Mouse (Mus musculus): ENCODE data around the gene Borcs6. TPM values are rescaled to one million over a fixed set of nuclear protein-coding genes. Genes with fewer than 3 reads are reported as not detected.

The Borcs6 gene
- polyA plus RNA-seq, 1 experiment from 2014 or later = 20.5 TPM

- Histone ChIP-seq H3K9me3 (no peaks in the 10 kb centered on the region), H3K4me2 (no peak overlapping the region), H3K36me3 (replicated peaks) (peaks cover 45% of the 10 kb centered on the region; the same call in 1 of the 2 replicates), H3K9ac (no peak overlapping the region), H3K4me3 (no peak overlapping the region), H3K27me3 (replicated peaks) (no peaks in the 10 kb centered on the region), H3K4me1 (peaks cover 29% of the 10 kb centered on the region), H3K27ac (no peak overlapping the region)
- ATAC-seq (replicated peaks) = no peak
- 94% methylated on average over 14 of the region's 14 CpGs for WGBS
Measured at GRCm38 (mm10) chr11:69103121-69103520, 43.6 kb downstream of the Borcs6 start.

- ATAC-seq (replicated peaks) = no peak
Measured at GRCm38 (mm10) chr11:69103531-69104435, 44.3 kb downstream of the Borcs6 start.

GRCm38 (mm10) chr11:69104487-69104886, 45.0 kb downstream of the Borcs6 start:
- Histone ChIP-seq H3K9ac (no peak overlapping the region), H3K27ac (no peak overlapping the region), H3K4me2 (no peak overlapping the region), H3K4me3 (no peak overlapping the region), H3K36me3 (replicated peaks) (peaks cover 54% of the 10 kb centered on the region), H3K4me1 (peaks cover 15% of the 10 kb centered on the region), H3K9me3 (no peaks in the 10 kb centered on the region), H3K27me3 (replicated peaks) (no peaks in the 10 kb centered on the region)
- no peak for ATAC-seq (replicated peaks)
- WGBS = 91% methylated on average over 14 of the region's 14 CpGs

More at GRCm38 (mm10) chr11:69103531-69104435, 44.3 kb downstream of the Borcs6 start:
- H3K27me3 ChIP-seq (replicated peaks) = no peaks in the 10 kb centered on the region
- no peaks in the 10 kb centered on the region for H3K9me3 ChIP-seq
- no peak overlapping the region for H3K27ac ChIP-seq
- H3K4me2 ChIP-seq = no peak overlapping the region
- no peak overlapping the region for H3K9ac ChIP-seq
- no peak overlapping the region for H3K4me3 ChIP-seq
- H3K4me1 ChIP-seq = peaks cover 22% of the 10 kb centered on the region
- WGBS = 91% methylated on average over 15 of the region's 15 CpGs
- peaks cover 47% of the 10 kb centered on the region for H3K36me3 ChIP-seq (replicated peaks)

GRCm38 (mm10) chr11:69105227-69105626, 45.7 kb downstream of the Borcs6 start:
- H3K36me3 ChIP-seq (replicated peaks) = peaks cover 55% of the 10 kb centered on the region
- ATAC-seq (replicated peaks) = no peak
- peaks cover 10% of the 10 kb centered on the region for H3K4me1 ChIP-seq
- H3K27me3 ChIP-seq (replicated peaks) = no peaks in the 10 kb centered on the region
- 93% methylated on average over 6 of the region's 6 CpGs for WGBS
- H3K9me3 ChIP-seq = no peaks in the 10 kb centered on the region
- no peak overlapping the region for H3K9ac ChIP-seq
- no peak overlapping the region for H3K27ac ChIP-seq
- H3K4me2 ChIP-seq = no peak overlapping the region
- no peak overlapping the region for H3K4me3 ChIP-seq

- H3K4me1 ChIP-seq = peaks cover 5% of the 10 kb centered on the region
- H3K27me3 ChIP-seq (replicated peaks) = no peaks in the 10 kb centered on the region
- H3K9ac ChIP-seq = no peak overlapping the region
- peaks cover 55% of the 10 kb centered on the region for H3K36me3 ChIP-seq (replicated peaks)
- H3K4me3 ChIP-seq = no peak overlapping the region
- no peak for ATAC-seq (replicated peaks)
- no peaks in the 10 kb centered on the region for H3K9me3 ChIP-seq
- H3K27ac ChIP-seq = no peak overlapping the region
- H3K4me2 ChIP-seq = no peak overlapping the region
- WGBS = 87% methylated on average over 2 of the region's 2 CpGs
Measured at GRCm38 (mm10) chr11:69105796-69106195, 46.3 kb downstream of the Borcs6 start.

GRCm38 (mm10) chr11:69106299-69106698, 46.8 kb downstream of the Borcs6 start:
- Histone ChIP-seq H3K4me3 (no peak overlapping the region), H3K27ac (no peak overlapping the region), H3K9me3 (no peaks in the 10 kb centered on the region), H3K36me3 (replicated peaks) (peaks cover 55% of the 10 kb centered on the region), H3K9ac (no peak overlapping the region), H3K27me3 (replicated peaks) (no peaks in the 10 kb centered on the region), H3K4me1 (peaks cover 3% of the 10 kb centered on the region; the same call in 1 of the 2 replicates), H3K4me2 (no peak overlapping the region)
- WGBS = 94% methylated on average over 11 of the region's 11 CpGs
- ATAC-seq (replicated peaks) = no peak

- whole genome bisulfite sequencing = 81% methylated on average over 11 of the region's 11 CpGs
- Histone ChIP-seq H3K4me3 (no peak overlapping the region), H3K36me3 (replicated peaks) (peaks cover 51% of the 10 kb centered on the region), H3K27ac (no peak overlapping the region), H3K27me3 (replicated peaks) (no peaks in the 10 kb centered on the region), H3K9ac (no peak overlapping the region), H3K4me1 (peaks cover 6% of the 10 kb centered on the region), H3K9me3 (no peaks in the 10 kb centered on the region), H3K4me2 (no peak overlapping the region)
- no peak for ATAC-seq (replicated peaks)
Measured at GRCm38 (mm10) chr11:69106842-69107241, 47.3 kb downstream of the Borcs6 start.

- no peak for ATAC-seq (replicated peaks)
- H3K9ac ChIP-seq = no peak overlapping the region
- H3K4me3 ChIP-seq = no peak overlapping the region
- 92% methylated on average over 11 of the region's 11 CpGs for WGBS
- no peak overlapping the region for H3K4me2 ChIP-seq
- H3K36me3 ChIP-seq (replicated peaks) = peaks cover 43% of the 10 kb centered on the region
- H3K27me3 ChIP-seq (replicated peaks) = no peaks in the 10 kb centered on the region
- H3K4me1 ChIP-seq = peaks cover 6% of the 10 kb centered on the region
- H3K27ac ChIP-seq = no peak overlapping the region
- H3K9me3 ChIP-seq = no peaks in the 10 kb centered on the region
Measured at GRCm38 (mm10) chr11:69107676-69108075, 48.2 kb downstream of the Borcs6 start.

GRCm38 (mm10) chr11:69108223-69108622, 48.7 kb downstream of the Borcs6 start:
- H3K36me3 ChIP-seq (replicated peaks) = peaks cover 37% of the 10 kb centered on the region
- ATAC-seq (replicated peaks) = no peak

GRCm38 (mm10) chr11:69109032-69109900, 49.7 kb downstream of the Borcs6 start:
- Histone ChIP-seq H3K27me3 (replicated peaks) (no peaks in the 10 kb centered on the region), H3K36me3 (replicated peaks) (peaks cover 28% of the 10 kb centered on the region), H3K9ac (no peak overlapping the region), H3K27ac (no peak overlapping the region), H3K9me3 (no peaks in the 10 kb centered on the region), H3K4me2 (no peak overlapping the region), H3K4me3 (no peak overlapping the region), H3K4me1 (peaks cover 6% of the 10 kb centered on the region)
- WGBS = 81% methylated on average over 13 of the region's 13 CpGs
- peak; percentile 51; the same call in 1 of the 2 replicates for ATAC-seq (replicated peaks)

More at GRCm38 (mm10) chr11:69108223-69108622, 48.7 kb downstream of the Borcs6 start:
- 94% methylated on average over 9 of the region's 9 CpGs for WGBS
- Histone ChIP-seq H3K4me2 (no peak overlapping the region), H3K9me3 (no peaks in the 10 kb centered on the region), H3K27me3 (replicated peaks) (no peaks in the 10 kb centered on the region), H3K9ac (no peak overlapping the region), H3K4me1 (peaks cover 6% of the 10 kb centered on the region), H3K4me3 (no peak overlapping the region), H3K27ac (no peak overlapping the region)

GRCm38 (mm10) chr11:69110319-69111046, 51.0 kb downstream of the Borcs6 start:
- peaks cover 6% of the 10 kb centered on the region for H3K4me1 ChIP-seq
- peak; percentile 71 for ATAC-seq (replicated peaks)
- peak overlapping the region; percentile 53 for H3K4me2 ChIP-seq
- under 1% methylated on average over 30 of the region's 30 CpGs for WGBS
- H3K9me3 ChIP-seq = no peaks in the 10 kb centered on the region
- H3K4me3 ChIP-seq = peak overlapping the region; percentile 38
- H3K9ac ChIP-seq = peak overlapping the region; percentile 20; the same call in 1 of the 2 replicates
- H3K36me3 ChIP-seq (replicated peaks) = peaks cover 16% of the 10 kb centered on the region
- H3K27ac ChIP-seq = peak overlapping the region; percentile 51
- no peaks in the 10 kb centered on the region for H3K27me3 ChIP-seq (replicated peaks)
